Mouse (Mus musculus) Muller cell, postnatal 12 days (primary cell): ENCODE results near the gene Scg2.

Experiments
- DNase-seq: peaks from one replicate; pipeline ENCODE4 v3.0.0-alpha.2; 2015; ENCODE audit errors: inconsistent ontology term

Gene Scg2

DNA sequence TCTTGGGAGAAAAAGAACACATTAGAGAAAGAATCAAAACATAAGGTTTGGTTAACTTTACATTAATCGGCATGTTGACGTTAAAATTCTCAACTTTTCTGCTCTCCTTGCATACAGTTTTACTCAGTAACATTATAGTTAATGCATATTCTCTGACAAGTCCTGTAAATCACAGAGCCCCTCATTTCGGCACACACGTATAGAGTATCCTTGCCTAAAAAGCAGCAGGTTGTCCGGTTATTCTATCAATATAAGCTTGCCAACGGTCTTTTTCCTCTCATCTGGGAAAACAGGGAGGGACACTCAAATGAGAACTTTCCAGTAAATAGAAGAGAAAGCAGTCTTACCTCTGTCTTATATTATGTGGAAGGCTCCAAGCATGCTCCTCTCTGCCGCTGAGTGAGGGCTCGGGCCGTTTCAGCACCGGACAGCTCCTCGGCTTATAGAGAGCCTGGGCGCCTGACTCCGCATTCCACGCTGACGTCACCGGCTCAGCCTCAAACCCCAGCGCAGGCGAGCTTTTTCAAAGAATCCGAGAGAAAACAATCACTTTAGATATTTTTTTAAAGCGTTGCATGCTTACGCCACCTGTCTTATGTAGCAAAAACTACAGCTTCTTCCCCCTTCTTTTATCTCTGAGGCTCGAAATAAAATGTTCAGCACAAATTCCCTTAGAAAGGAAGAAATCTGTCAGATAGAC is at the start of gene Scg2:
Gene Scg2, minus strand, starts transcription at position 512 of the 700 bp plus-strand sequence.
- DNase-seq, result peak; percentile 88

DNA sequence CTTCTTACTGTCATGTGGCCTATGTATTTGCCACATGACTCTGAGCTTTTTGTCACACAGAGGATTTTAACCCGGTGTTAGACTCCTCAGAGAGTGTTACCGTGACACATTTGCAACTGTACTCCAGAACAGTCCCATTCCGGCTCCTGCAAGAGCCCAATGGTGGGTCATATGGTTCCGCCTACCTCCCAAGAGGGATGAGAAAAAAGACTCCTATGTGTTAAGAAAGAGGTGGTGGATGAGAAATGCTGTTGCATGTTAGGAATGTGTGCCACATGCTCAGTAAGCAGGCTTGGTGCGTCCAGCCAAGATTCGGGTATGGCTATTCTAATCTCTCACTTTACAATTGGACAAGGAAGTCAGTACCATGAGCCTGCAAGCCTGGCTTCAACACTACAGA is 45.6 kb upstream of the Scg2 start:
- no peak for DNase-seq

DNA sequence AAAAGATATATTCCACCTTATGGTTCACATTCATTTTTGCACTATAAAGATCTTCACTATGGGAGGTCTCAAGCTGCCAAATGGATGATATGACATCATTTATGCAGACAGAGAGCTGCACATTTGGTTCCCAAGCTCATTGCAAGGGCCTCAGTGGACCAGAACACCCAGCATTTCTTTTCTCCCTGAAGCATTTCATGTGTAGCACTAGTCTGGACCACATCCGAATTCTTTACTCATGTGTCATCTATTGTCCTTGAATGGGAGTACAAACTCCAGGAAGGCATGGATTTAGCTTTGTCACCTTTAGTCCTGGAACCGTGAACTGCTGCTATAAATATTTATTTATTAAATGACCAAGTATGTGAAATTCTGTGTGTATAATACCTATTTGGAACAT is 30.9 kb upstream of the Scg2 start:
- peak; percentile 62 for DNase-seq

DNA sequence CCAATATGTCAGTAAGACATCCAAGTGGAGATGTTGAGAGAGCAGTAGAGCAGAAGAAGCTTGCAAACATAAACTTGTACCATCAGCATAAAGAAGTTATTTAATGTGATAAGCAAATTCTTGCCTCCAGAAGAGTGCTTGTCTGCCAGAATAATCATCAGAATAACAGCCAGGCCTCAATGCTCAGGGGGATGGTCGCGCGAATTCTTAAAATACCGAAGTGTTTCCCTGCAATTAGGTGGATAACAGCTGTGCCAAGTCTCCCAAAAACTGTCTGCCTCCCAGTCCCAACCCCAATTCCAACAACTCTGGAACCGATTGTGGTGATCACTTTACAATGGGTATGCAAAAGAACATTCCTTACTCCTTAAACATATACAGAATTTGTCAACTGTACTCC is 30.0 kb upstream of the Scg2 start:
- peak; percentile 88 for DNase-seq

DNA sequence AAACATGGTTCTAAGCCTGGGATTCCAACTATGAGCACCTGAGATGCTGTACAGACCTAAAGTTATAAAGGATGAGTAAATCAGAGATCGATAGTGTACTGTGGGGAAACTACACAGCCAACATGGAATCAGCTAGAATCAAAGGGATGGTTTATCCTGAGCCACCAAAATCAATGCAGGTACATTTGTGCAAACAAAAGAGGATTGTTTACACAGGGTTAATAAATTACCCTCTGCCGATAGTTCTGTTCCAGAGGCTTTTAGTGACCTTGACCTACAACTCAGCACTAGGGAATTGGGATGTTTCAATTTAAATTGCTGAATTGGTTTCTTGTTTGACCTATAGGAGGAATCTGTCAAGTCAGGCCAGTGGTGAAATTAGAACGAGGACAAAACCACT is 26.7 kb upstream of the Scg2 start:
- DNase-seq, result no peak

DNA sequence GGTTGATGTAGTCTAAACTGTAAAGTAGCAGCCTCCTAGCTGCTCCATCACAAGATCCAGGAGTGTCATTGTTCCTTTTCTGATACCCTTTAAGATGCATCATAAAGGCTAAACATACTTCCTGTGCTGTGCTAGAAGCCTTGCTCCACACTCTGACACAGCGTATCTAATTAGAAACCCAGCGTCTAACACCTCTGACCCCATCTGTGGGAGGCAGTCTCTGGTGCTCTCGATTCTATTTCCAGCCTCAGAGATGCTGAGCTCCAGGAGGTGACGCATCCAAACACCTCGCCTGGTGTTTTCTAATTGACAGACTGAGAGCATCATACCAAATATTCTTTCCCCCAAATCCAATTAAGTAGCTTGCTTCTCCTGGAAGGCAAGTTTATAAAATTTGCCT is 18.6 kb upstream of the Scg2 start:
- DNase-seq, result peak; percentile 35

DNA sequence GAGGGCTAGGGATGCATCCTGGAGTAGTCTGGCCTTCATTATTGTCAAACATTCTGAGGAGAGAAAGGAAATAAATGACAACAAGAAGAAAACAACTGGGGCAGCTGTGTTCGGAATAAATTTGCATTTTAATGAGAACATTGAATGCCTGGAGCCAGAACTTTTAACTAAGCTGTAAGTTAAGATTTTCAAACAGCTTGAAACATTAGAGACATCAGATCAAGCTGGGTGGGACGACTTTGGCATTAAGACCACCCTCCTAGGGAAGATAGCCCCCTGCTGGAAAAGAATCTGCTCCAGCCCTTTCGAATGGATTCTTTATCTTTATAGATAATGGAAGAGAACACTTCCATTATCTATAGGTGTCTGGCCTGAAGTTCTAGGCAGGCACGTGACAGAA is 14.2 kb upstream of the Scg2 start:
- DNase-seq, result no peak

DNA sequence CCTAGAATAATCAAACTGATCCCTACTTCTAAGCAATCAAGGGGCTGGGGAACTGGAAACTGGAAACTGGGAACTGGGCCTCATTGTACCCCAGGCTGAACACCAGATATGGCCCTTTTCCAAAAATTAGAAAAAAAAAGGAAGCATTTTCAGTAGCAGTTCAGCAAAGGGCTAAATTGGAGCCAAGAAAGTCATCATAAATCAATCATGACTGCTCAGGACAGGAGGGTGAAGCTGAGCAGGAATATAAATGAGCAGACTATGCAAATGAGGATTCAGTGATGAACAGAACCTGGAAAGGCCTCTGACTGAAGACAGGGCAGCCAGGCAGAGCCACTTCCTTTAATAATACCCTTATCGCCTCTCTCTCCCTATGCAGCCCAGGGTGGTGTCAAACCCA is 12.4 kb upstream of the Scg2 start:
- peak; percentile 58 for DNase-seq

DNA sequence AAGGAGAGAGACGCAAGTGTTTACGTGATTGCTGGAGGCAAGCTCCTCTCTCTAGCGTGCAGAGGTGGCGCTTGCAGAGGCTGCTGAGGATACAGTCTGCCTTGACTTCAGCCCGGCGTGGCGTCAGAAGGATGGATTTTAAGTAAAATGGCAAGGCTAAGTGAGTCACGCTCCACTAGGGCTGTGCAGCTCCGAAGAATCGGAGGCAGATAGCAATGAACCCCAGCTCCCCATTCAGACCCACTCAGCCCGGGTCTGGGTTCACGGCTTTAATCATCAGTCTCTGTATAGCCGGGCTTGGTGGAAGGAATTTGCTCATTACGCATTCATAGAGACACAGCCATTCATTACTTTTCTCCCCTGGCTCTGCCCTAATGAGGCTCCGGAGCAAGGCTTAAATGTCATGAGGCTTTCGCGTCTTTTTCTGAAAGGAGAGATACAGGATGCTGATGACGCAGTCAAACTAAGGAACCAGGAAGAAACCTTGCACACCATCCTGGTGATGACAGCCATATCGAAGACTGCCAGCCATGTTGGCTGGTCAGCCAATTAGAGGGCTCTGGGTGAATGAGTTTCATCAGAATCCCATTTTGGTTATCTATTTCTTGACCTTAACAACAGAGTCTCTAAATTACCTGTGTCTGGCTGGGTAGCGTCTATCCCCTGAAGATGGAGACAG is 10.6 kb upstream of the Scg2 start:
- peak; percentile 87 for DNase-seq

DNA sequence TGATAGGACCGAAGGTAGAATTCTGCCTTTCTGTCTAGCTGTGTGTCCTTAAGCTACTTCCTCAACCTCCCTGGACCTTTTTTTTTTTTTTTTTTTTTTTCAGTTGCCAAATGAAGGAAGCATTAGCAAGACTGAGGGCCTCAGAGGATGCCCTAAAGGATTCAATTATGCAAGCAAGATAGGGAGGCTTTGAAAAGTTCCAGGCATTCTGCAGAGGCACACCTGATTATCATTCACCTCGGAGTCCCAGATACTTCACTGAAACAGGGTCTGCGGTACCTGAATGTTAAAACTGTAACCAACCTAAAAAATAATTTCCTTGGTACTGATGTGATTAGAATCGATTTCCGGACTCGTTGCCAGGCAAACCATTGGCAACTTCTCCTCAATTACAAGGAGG is 10.0 kb upstream of the Scg2 start:
- no peak for DNase-seq

DNA sequence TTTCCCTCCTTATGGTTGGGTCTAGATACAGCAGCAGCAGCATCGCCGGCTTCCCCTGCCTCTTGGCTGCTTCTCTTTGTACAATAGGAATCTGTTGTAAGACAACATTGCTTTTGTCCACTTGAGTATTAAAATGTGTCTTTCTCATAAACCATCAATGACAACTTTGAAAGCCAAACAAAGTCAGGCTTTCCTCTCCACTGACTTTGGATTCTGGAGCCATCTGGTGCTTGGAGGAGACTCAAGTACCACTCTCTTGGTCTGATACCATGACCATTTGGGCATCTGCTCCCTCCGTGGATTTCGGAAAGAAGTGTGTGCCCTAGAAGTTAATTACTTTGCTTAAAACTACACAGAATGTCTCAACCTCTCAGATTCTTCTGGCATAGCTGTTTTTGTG is 5.7 kb upstream of the Scg2 start:
- DNase-seq, result no peak

DNA sequence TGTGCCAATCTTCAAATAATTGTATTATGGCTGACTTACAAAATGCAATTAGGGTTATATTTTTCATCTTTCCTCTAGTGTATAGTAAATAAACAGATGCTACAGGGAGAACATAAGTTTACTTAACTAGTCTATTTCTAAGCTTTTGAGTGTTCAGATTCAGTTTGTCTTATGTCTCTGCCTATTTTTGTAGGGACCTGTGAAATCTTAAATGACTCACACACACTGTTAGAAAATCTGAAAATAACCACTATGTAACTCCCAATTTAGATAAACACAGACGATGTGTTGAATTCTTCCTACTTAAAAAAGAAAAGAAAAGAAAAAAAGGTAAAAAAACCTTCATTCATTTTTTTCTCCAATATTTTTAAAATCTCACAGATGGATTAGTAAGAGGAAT is 2.2 kb downstream of the Scg2 start:
- DNase-seq, result no peak

DNA sequence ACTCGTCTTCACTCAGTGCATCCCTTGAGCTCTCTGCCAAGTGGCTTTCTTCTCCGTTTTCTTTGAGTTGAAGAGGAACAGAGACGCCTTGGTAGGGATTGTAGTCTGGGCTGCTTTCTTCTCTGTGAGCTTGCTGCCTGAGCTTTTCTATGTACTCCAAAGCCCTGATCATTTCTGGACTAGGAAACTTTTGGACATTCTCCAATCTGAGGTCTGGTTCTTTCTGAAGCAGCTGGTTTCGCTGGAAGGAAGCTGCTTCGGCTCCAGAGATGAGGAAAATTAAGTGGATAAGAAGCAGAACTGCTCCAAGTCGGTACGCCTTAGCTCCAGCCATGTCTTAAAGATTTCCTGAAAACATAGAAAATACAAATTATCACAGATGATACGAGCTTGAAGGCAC is 3.2 kb downstream of the Scg2 start:
- no peak for DNase-seq

DNA sequence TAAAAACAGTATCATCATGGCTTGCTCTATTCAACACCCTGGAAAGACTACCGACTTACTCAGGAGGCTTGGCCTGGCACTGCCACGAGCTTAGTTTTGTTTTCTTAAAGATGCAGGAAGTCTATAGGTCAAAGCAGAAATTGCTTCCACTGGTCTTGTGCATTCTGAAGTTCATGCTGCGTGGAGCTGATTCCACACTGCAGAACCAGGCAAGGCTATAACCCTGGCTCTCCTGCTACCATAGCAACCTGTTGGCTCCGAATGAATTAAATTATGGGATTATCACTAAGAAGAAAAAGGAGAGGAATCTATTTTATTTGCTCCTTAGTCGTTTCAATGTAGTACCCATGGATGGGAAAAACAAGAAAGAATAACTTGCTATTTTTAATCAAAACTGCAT is 10.9 kb downstream of the Scg2 start:
- DNase-seq, result no peak

DNA sequence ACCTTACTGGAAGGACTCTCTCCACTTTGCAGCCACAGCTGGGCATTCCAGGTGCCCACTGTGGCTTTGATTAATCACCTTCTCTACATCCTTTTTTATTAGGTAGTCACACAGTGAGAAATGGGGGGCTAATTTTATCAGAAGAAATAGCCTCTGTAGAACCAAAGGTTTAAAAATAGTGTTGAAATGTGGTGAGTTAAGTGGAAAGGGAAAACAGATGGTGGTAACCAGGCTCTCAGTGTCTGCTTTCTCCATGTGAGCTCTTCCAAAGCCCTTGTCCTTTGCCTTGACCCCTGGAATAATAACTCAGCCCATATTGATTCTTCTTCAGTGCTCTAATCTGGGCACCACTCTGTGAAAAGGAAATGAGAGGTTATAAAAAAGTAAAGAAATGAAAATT is 24.4 kb downstream of the Scg2 start:
- DNase-seq, result no peak

DNA sequence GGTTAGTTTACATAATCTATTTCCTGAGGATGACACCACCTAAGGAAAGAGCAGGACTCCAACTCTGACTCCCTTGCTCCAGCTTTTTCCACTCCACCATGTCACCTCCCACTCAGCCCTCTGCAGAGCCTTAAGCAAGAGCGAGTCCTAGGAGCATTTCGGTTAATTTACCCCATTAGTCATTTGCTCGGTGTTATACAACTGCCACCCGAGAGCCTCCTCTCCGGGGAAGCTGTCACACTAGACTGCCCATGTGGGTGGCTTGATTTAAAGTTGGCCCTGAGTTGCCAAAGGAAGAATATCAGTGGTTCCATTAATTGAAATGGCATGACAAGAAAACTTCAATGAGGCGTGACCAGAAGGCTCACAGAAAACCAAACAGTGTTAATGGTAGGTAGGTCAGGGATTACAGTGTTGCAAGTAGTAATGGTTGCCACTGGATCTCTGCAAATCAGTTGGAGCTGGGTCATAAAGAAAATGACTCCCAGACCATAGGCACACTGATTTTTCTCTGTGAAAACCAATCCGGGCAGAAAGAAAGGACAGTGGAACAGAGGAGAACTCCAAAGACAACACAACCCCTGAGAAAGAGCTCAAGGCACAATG is 33.5 kb downstream of the Scg2 start:
- peak; percentile 48 for DNase-seq

DNA sequence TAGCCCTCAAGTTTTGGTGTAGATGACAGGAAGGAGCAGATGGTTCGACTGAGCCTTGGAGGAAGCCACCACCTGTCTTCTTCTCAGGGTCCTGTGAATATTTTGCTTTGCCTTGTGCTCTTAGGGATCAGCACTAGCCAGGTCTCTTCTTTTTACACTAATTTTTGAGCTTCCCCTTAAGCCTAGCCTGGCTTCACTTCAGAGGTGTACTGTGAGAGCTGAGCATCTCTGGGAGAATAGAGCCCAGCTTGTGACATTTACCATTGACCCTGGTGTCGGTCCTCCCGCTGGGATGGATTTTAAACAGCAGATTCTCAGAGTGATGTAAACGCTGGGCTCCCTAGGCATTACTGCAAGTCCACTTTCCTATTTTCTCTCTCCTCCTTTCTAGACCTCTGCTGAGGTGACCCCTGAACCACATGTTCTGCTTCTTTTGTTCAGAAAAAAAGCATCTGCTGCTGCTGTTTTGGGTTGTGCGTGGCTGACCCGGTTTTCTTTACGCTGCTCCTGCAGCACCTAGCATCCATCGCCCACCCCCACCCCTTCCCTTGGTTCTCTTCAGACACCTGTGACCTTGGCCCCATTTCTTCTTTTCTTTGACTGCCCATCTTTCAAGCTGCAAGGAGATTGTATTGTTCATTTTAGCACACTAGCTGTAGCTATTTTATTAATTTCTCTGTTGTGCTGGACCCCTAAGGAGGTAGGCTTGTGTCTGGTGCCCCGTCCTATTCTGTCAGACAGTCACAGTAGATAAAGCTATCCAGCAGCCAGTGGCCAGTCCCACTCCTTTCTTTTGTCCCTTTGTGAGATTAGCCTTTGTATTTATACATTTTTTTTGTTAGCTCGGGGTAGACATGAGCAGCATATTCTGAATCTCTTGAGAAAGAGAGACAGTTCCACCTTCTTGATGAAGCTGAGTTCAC is 38.6 kb downstream of the Scg2 start:
- no peak for DNase-seq

DNA sequence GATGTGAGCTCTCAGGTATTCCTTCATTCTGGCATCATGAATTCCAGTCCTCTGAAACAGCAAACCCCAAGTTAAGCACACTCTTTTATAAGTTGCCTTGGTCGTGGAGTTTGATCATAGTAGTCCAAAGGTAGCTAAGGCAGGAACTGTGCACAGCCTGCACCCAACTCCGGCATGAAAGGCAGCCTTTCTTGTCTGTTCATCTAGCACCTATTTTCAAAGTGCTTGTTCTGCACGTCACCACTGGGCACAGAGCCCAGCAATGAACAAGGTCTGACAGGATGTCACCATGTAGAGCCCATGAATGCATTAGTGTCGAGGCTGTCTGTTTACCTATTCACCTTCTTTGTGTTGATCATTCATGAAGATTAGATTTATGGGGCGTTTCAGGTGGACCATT is 39.6 kb downstream of the Scg2 start:
- no peak for DNase-seq
